Mouse (Mus musculus) heart, embryonic 11.5 days (tissue): ENCODE measurements around the gene Cchcr1. TPM values are rescaled to one million over a fixed set of nuclear protein-coding genes. Genes with fewer than 3 reads are reported as not detected.
A peak's percentile ranks its signal among the peaks of the same experiment; 100 is the strongest.
"Not testable (repeated sequence)": the region's sequence is repeated elsewhere in the genome, so short reads cannot be mapped to it uniquely, and the experiment has no call there.

ENCODE experiments used
- ATAC-seq: fragments of 200-750 bp; cut with Nextera tagmentation; replicated peaks from 2 replicates; pipeline ENCODE4 v1.8.0; 2017; ENCODE audit warnings: moderate library complexity; ENCODE audit not compliant: insufficient number of reproducible peaks, low FRiP score, low TSS enrichment
- H3K27ac ChIP-seq: fragments of 300-500 bp; sonication (generic); 2 replicates; pipeline ENCODE4 v1.5.1; 2014; ENCODE audit warnings: mild to moderate bottlenecking, low read depth, low read length
- H3K27me3 ChIP-seq: fragments of 300-500 bp; sonication (generic); 2 replicates; pipeline ENCODE4 v1.6.1; 2014; ENCODE audit warnings: mild to moderate bottlenecking, low read length, mixed read lengths; ENCODE audit not compliant: control insufficient read depth, insufficient read depth
- H3K36me3 ChIP-seq: fragments of 300-500 bp; sonication (generic); 2 replicates; pipeline ENCODE4 v1.6.1; 2014; ENCODE audit warnings: mild to moderate bottlenecking, low read length, moderate library complexity, mixed read lengths; ENCODE audit not compliant: control insufficient read depth, insufficient read depth
- H3K4me1 ChIP-seq: fragments of 300-500 bp; sonication (generic); 2 replicates; pipeline ENCODE4 v1.6.1; 2014; ENCODE audit warnings: low read length; ENCODE audit not compliant: control insufficient read depth, insufficient read depth
- H3K4me2 ChIP-seq: fragments of 300-500 bp; sonication (generic); 2 replicates; pipeline ENCODE4 v1.6.1; 2014; ENCODE audit warnings: mild to moderate bottlenecking, moderate library complexity
- H3K4me3 ChIP-seq: fragments of 300-500 bp; sonication (generic); 2 replicates; pipeline ENCODE4 v1.5.1; 2014; ENCODE audit warnings: low read depth, low read length
- H3K9ac ChIP-seq: fragments of 300-500 bp; sonication (generic); 2 replicates; pipeline ENCODE4 v1.6.1; 2014; ENCODE audit warnings: mild to moderate bottlenecking, low read depth, low read length, moderate library complexity
- H3K9me3 ChIP-seq: fragments of 300-500 bp; sonication (generic); replicated peaks from 2 replicates; pipeline ENCODE4 v1.6.1; 2016; ENCODE audit warnings: low read length; ENCODE audit not compliant: control insufficient read depth
- WGBS: fragments of 180-500 bp; shearing (Covaris S2); extraction: QIAGEN DNeasy Blood & Tissue Kit; methylation state at CpG from one replicate; pipeline ENCODE4 v1.1.7; 2014; ENCODE audit not compliant: insufficient replicate concordance; 5-methylcytosine and 5-hydroxymethylcytosine counted together
- polyA plus RNA-seq: library from polyadenylated mRNA; unstranded; fragments of >200 nt; fragmentation: Nextera tagmentation; extraction: Ambion mirVana; gene quantifications from 2 replicates; pipeline ENCODE4 v1.2.1, GENCODE M21; 2014

Cchcr1 gene
- polyA plus RNA-seq, 1 experiment from 2014 or later: 12.8 TPM

- H3K9ac ChIP-seq, H3K4me2 ChIP-seq, H3K4me3 ChIP-seq, H3K4me1 ChIP-seq, ATAC-seq, H3K27ac ChIP-seq, H3K36me3 ChIP-seq, H3K9me3 ChIP-seq: not testable (repeated sequence)
- peaks cover 52% of the 10 kb centered on the region for H3K27me3 ChIP-seq
- 44% methylated on average over 5 of the region's 5 CpGs for WGBS
These were observed 8.6 kb upstream of the Cchcr1 start for GRCm38 (mm10) chr17:35508279-35508678.

GRCm38 (mm10) chr17:35509284-35509683 is 7.6 kb upstream of the Cchcr1 start:
- Histone ChIP-seq H3K27me3 (peaks cover 45% of the 10 kb centered on the region), H3K36me3 (no peaks in the 10 kb centered on the region; the same call in 1 of the 2 replicates), H3K9ac (no peak overlapping the region), H3K9me3 (no peaks in the 10 kb centered on the region), H3K4me2 (no peak overlapping the region), H3K4me3 (no peak overlapping the region), H3K27ac (no peak overlapping the region), H3K4me1 (no peaks in the 10 kb centered on the region; the same call in 1 of the 2 replicates)
- WGBS: 24% methylated on average over 8 of the region's 8 CpGs
- ATAC-seq: no peak

GRCm38 (mm10) chr17:35512916-35513626 is 3.8 kb upstream of the Cchcr1 start:
- no peak overlapping the region for H3K4me2 ChIP-seq
- no peak overlapping the region for H3K9ac ChIP-seq
- H3K36me3 ChIP-seq: no peaks in the 10 kb centered on the region; the same call in 1 of the 2 replicates
- ATAC-seq: no peak
- no peaks in the 10 kb centered on the region for H3K9me3 ChIP-seq
- 89% methylated on average over 7 of the region's 7 CpGs for WGBS
- no peak overlapping the region for H3K27ac ChIP-seq
- H3K4me3 ChIP-seq: no peak overlapping the region
- H3K27me3 ChIP-seq: peaks cover 7% of the 10 kb centered on the region
- H3K4me1 ChIP-seq: peaks cover 18% of the 10 kb centered on the region

- no peak overlapping the region for H3K27ac ChIP-seq
- peaks cover 18% of the 10 kb centered on the region for H3K4me1 ChIP-seq
- WGBS: 13% methylated on average over 2 of the region's 2 CpGs
- H3K9ac ChIP-seq: no peak overlapping the region
- no peak overlapping the region for H3K4me2 ChIP-seq
- ATAC-seq: no peak
- no peaks in the 10 kb centered on the region for H3K9me3 ChIP-seq
- no peak overlapping the region for H3K4me3 ChIP-seq
- H3K36me3 ChIP-seq: no peaks in the 10 kb centered on the region; the same call in 1 of the 2 replicates
- H3K27me3 ChIP-seq: peaks cover 3% of the 10 kb centered on the region; the same call in 1 of the 2 replicates
These were observed 3.0 kb upstream of the Cchcr1 start for GRCm38 (mm10) chr17:35513886-35514285.

GRCm38 (mm10) chr17:35514756-35515155 is 2.1 kb upstream of the Cchcr1 start:
- Histone ChIP-seq H3K4me1 (peaks cover 18% of the 10 kb centered on the region), H3K36me3 (no peaks in the 10 kb centered on the region; the same call in 1 of the 2 replicates), H3K9ac (peak overlapping the region; percentile 46; the same call in 1 of the 2 replicates), H3K4me2 (peak overlapping the region; percentile 90), H3K9me3 (no peaks in the 10 kb centered on the region), H3K4me3 (no peak overlapping the region), H3K27me3 (no peaks in the 10 kb centered on the region), H3K27ac (no peak overlapping the region)
- no peak for ATAC-seq
- WGBS: 51% methylated on average over 6 of the region's 6 CpGs

GRCm38 (mm10) chr17:35515911-35516640 is 824 bp upstream of the Cchcr1 start:
- H3K27me3 ChIP-seq: no peaks in the 10 kb centered on the region
- 10% methylated on average over 25 of the region's 25 CpGs for WGBS
- peak overlapping the region; percentile 72 for H3K9ac ChIP-seq
- H3K27ac ChIP-seq: no peak overlapping the region
- peaks cover 18% of the 10 kb centered on the region for H3K4me1 ChIP-seq
- H3K9me3 ChIP-seq: no peaks in the 10 kb centered on the region
- peak overlapping the region; percentile 70 for H3K4me3 ChIP-seq
- no peaks in the 10 kb centered on the region; the same call in 1 of the 2 replicates for H3K36me3 ChIP-seq
- ATAC-seq: no peak
- peak overlapping the region; percentile 90 for H3K4me2 ChIP-seq

GRCm38 (mm10) chr17:35517526-35517925 is 626 bp downstream of the Cchcr1 start:
- WGBS: 11% methylated on average over 12 of the region's 12 CpGs
- Histone ChIP-seq H3K27ac (peak overlapping the region; percentile 41; the same call in 1 of the 2 replicates), H3K4me2 (peak overlapping the region; percentile 90), H3K4me3 (peak overlapping the region; percentile 70), H3K9ac (peak overlapping the region; percentile 74), H3K4me1 (peaks cover 18% of the 10 kb centered on the region), H3K36me3 (no peaks in the 10 kb centered on the region; the same call in 1 of the 2 replicates), H3K9me3 (no peaks in the 10 kb centered on the region), H3K27me3 (no peaks in the 10 kb centered on the region)
- ATAC-seq: no peak

- no peak for ATAC-seq
- peaks cover 7% of the 10 kb centered on the region for H3K36me3 ChIP-seq
These were observed 7.5 kb downstream of the Cchcr1 start for GRCm38 (mm10) chr17:35524354-35524753.

More at GRCm38 (mm10) chr17:35524354-35524753, 7.5 kb downstream of the Cchcr1 start:
- H3K4me2 ChIP-seq: no peak overlapping the region
- H3K27me3 ChIP-seq: no peaks in the 10 kb centered on the region
- WGBS: 86% methylated on average over 9 of the region's 9 CpGs
- H3K4me1 ChIP-seq: no peaks in the 10 kb centered on the region
- H3K27ac ChIP-seq: no peak overlapping the region
- H3K9me3 ChIP-seq: no peaks in the 10 kb centered on the region
- no peak overlapping the region for H3K4me3 ChIP-seq
- H3K9ac ChIP-seq: no peak overlapping the region
